Mouse (Mus musculus) stomach, embryonic 16.5 days (tissue): ENCODE measurements at regions not wholly inside any gene's neighbourhood (a gene's known extent, or its start where the extent isn't known, plus 50 kb on each side); places are given as distances from the start of the nearest gene placed in this dataset.

Experiments used
- ATAC-seq: fragments of 200-750 bp; cut with Nextera tagmentation; 2 replicates; pipeline ENCODE4 v1.8.0; 2017; ENCODE audit warnings: moderate number of reproducible peaks, moderate TSS enrichment; ENCODE audit not compliant: insufficient read depth, low FRiP score
- H3K27ac ChIP-seq: fragments of 300-500 bp; sonication (generic); 2 replicates; pipeline ENCODE4 v1.5.1; 2014; ENCODE audit warnings: low read length
- H3K27me3 ChIP-seq: fragments of 300-500 bp; sonication (generic); 2 replicates; pipeline ENCODE4 v1.6.1; 2014; ENCODE audit warnings: low read length, control low read depth, mixed read lengths; ENCODE audit not compliant: control insufficient read depth, insufficient read depth
- H3K36me3 ChIP-seq: fragments of 300-500 bp; sonication (generic); 2 replicates; pipeline ENCODE4 v1.6.1; 2014; ENCODE audit warnings: low read length; ENCODE audit not compliant: control insufficient read depth, insufficient read depth
- H3K4me1 ChIP-seq: fragments of 300-500 bp; sonication (generic); 2 replicates; pipeline ENCODE4 v1.6.1; 2014; ENCODE audit warnings: low read length, control low read depth, mixed read lengths; ENCODE audit not compliant: control insufficient read depth, insufficient read depth
- H3K4me2 ChIP-seq: fragments of 300-500 bp; sonication (generic); 2 replicates; pipeline ENCODE4 v1.6.1; 2014; ENCODE audit warnings: low read depth, low read length, mixed read lengths
- H3K4me3 ChIP-seq: fragments of 300-500 bp; sonication (generic); replicated peaks from 2 replicates; pipeline ENCODE4 v1.5.1; 2014; ENCODE audit warnings: mild to moderate bottlenecking, low read length
- H3K9ac ChIP-seq: fragments of 300-500 bp; sonication (generic); 2 replicates; pipeline ENCODE4 v1.6.1; 2014; ENCODE audit warnings: low read length
- H3K9me3 ChIP-seq: fragments of 300-500 bp; sonication (generic); replicated peaks from 2 replicates; pipeline ENCODE4 v1.6.1; 2016; ENCODE audit warnings: low read length, control low read depth; ENCODE audit not compliant: control insufficient read depth
- WGBS: fragments of 180-500 bp; shearing (Covaris S2); extraction: QIAGEN DNeasy Blood & Tissue Kit; methylation state at CpG from one replicate; pipeline ENCODE4 v1.1.7; 2014; 5-methylcytosine and 5-hydroxymethylcytosine counted together

DNA sequence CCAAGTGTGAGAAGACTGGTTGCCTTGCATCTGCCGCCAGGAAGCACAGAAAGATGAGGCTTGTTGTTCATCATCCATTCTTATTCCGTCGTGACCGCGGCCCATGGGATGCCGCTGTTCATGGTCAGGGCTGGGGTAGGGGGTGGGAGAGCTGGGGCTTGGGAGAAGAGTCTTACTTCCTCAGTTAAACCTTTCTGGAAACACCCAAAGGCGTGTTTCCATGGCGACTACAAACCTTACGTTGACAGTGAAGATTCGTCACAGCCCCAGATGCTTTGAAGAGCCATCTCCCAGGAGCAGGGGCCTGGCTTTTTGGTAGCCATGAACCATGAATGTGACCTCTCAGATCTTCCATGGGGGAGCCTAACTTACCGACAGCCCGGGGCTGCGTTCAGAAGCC, 114.6 kb upstream of the Lrfn2 start:
- H3K4me2 ChIP-seq = no peak overlapping the region
- H3K4me3 ChIP-seq = no peak overlapping the region
- no peaks in the 10 kb centered on the region for H3K9me3 ChIP-seq
- H3K27ac ChIP-seq = no peak overlapping the region
- no peaks in the 10 kb centered on the region for H3K27me3 ChIP-seq
- H3K9ac ChIP-seq = no peak overlapping the region
- no peaks in the 10 kb centered on the region for H3K36me3 ChIP-seq
- H3K4me1 ChIP-seq = no peaks in the 10 kb centered on the region
- WGBS = 67% methylated on average over 13 of the region's 13 CpGs
- ATAC-seq = no peak

- Histone ChIP-seq H3K4me1 (no peaks in the 10 kb centered on the region), H3K9ac (no peak overlapping the region), H3K4me2 (no peak overlapping the region), H3K9me3 (no peaks in the 10 kb centered on the region), H3K36me3 (no peaks in the 10 kb centered on the region), H3K27me3 (no peaks in the 10 kb centered on the region), H3K4me3 (no peak overlapping the region), H3K27ac (no peak overlapping the region)
- 76% methylated on average over 1 of the region's 1 CpGs for WGBS
- ATAC-seq = no peak
These were observed 112.5 kb upstream of the Lrfn2 start for GRCm38 (mm10) chr17:48819703-48820102.

DNA sequence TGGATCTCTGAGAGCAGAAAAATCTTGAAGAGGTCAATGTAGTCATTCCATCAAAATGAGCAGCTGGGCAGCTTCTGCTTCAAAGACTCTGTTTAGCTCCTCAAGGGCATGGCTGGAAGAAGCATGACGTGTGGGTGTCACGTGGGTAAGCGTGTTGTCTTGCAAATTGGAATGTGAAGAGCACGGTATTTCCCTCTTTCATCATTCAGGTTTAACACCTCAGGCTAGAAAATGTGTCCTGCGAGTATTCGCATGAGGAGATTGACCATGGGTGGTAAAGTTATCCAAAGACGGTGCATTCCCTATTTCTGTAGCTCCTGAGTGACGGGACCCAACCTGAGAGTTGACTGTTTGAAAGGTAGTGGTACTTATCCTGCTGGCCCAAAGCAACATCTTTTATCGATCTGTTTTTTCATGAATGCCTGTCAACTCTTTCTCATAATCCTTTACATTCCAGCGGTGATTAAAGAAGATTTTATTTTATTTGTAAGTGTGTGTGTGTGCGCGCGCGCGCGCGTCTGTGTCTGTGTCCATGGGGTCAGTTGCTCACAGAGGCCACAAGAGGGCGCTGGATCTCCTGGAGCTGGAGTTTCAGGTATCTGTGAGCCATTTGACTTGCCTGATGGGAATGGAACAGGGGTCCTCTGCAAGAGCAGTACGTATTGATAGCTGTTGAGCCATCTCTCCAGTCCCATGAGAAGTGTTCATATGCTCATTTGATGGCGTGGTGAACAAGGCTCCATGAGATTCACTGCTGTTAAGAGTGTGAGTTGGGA, 109.9 kb upstream of the Lrfn2 start:
- Histone ChIP-seq H3K9me3 (no peaks in the 10 kb centered on the region), H3K4me2 (no peak overlapping the region), H3K27me3 (no peaks in the 10 kb centered on the region), H3K36me3 (no peaks in the 10 kb centered on the region), H3K9ac (no peak overlapping the region), H3K4me1 (no peaks in the 10 kb centered on the region), H3K4me3 (no peak overlapping the region), H3K27ac (no peak overlapping the region)
- 89% methylated on average over 20 of the region's 20 CpGs for WGBS
- no peak for ATAC-seq

GRCm38 (mm10) chr17:48823921-48824320, 108.3 kb upstream of the Lrfn2 start:
- no peak overlapping the region for H3K27ac ChIP-seq
- no peaks in the 10 kb centered on the region for H3K27me3 ChIP-seq
- H3K4me1 ChIP-seq = no peaks in the 10 kb centered on the region
- no peak for ATAC-seq
- H3K9me3 ChIP-seq = no peaks in the 10 kb centered on the region
- H3K9ac ChIP-seq = no peak overlapping the region
- no peaks in the 10 kb centered on the region for H3K36me3 ChIP-seq
- no peak overlapping the region for H3K4me3 ChIP-seq
- WGBS = 78% methylated on average over 9 of the region's 9 CpGs
- no peak overlapping the region for H3K4me2 ChIP-seq

- no peaks in the 10 kb centered on the region for H3K4me1 ChIP-seq
- H3K36me3 ChIP-seq = no peaks in the 10 kb centered on the region
- no peak overlapping the region for H3K9ac ChIP-seq
- no peaks in the 10 kb centered on the region for H3K9me3 ChIP-seq
- H3K27me3 ChIP-seq = no peaks in the 10 kb centered on the region
- no peak for ATAC-seq
- 59% methylated on average over 9 of the region's 9 CpGs for WGBS
- no peak overlapping the region for H3K4me3 ChIP-seq
- H3K4me2 ChIP-seq = no peak overlapping the region
- H3K27ac ChIP-seq = no peak overlapping the region
These were observed 106.8 kb upstream of the Lrfn2 start for GRCm38 (mm10) chr17:48825212-48825913.

- Histone ChIP-seq H3K4me3 (no peak overlapping the region), H3K36me3 (no peaks in the 10 kb centered on the region), H3K4me1 (no peaks in the 10 kb centered on the region), H3K27ac (no peak overlapping the region), H3K4me2 (no peak overlapping the region), H3K27me3 (no peaks in the 10 kb centered on the region), H3K9ac (no peak overlapping the region), H3K9me3 (no peaks in the 10 kb centered on the region)
- WGBS = 65% methylated on average over 20 of the region's 20 CpGs
- no peak for ATAC-seq
These were observed 93.7 kb upstream of the Lrfn2 start for GRCm38 (mm10) chr17:48838297-48838979.

DNA sequence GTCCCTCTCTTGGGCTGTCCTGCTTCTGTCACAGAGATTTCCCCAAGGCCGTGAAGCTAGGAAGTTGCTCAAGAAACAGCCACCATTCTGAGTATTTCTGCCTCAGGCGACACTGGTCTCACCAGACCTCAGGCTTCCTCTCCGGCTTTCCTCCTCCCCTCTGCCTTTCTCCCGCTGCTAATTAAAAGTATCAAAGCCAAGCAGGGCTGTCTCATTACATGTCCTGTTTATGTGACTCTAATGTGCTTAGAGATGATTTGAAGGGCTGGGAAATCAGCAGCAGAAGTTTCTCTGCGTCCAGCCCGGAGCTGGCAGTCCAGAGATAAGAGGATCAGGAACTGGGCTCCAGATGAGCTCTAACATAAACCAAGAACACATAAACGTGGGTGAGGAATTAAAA, 84.3 kb upstream of the Lrfn2 start:
- Histone ChIP-seq H3K4me2 (no peak overlapping the region), H3K27me3 (no peaks in the 10 kb centered on the region), H3K36me3 (no peaks in the 10 kb centered on the region), H3K9ac (no peak overlapping the region), H3K4me3 (no peak overlapping the region), H3K27ac (no peak overlapping the region), H3K9me3 (no peaks in the 10 kb centered on the region), H3K4me1 (no peaks in the 10 kb centered on the region)
- ATAC-seq = no peak
- 35% methylated on average over 7 of the region's 7 CpGs for WGBS

DNA sequence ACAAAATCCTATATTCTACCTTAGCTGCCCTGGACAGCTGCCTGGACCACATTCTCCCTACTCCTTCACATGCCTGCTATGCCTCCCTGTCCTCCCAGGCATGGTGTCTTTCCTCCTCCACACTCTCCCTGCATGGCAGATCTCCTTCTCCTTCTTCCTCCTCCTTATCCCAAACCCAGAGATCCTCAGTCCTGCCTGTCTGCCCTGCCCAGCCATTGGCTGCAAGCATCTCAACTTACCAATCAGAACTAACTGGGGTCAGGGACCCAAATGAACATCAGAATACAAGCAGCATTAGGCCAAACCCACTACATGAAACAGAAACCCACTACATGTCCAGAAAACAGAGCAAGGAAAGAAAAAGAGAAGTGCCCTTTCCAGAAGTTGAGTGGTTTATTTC, 81.3 kb upstream of the Lrfn2 start:
- H3K4me1 ChIP-seq = no peaks in the 10 kb centered on the region
- no peak for ATAC-seq
- no peaks in the 10 kb centered on the region for H3K9me3 ChIP-seq
- H3K36me3 ChIP-seq = no peaks in the 10 kb centered on the region
- no peak overlapping the region for H3K4me3 ChIP-seq
- no peak overlapping the region for H3K27ac ChIP-seq
- H3K27me3 ChIP-seq = no peaks in the 10 kb centered on the region
- H3K9ac ChIP-seq = no peak overlapping the region
- no peak overlapping the region for H3K4me2 ChIP-seq

- Histone ChIP-seq H3K27ac (no peak overlapping the region), H3K4me2 (no peak overlapping the region), H3K36me3 (no peaks in the 10 kb centered on the region), H3K4me3 (no peak overlapping the region), H3K27me3 (no peaks in the 10 kb centered on the region), H3K4me1 (no peaks in the 10 kb centered on the region), H3K9ac (no peak overlapping the region), H3K9me3 (no peaks in the 10 kb centered on the region)
- ATAC-seq = no peak
- WGBS = 52% methylated on average over 6 of the region's 6 CpGs
These were observed 73.3 kb upstream of the Lrfn2 start for GRCm38 (mm10) chr17:48858891-48859290.
